In the genomic region with DNA sequence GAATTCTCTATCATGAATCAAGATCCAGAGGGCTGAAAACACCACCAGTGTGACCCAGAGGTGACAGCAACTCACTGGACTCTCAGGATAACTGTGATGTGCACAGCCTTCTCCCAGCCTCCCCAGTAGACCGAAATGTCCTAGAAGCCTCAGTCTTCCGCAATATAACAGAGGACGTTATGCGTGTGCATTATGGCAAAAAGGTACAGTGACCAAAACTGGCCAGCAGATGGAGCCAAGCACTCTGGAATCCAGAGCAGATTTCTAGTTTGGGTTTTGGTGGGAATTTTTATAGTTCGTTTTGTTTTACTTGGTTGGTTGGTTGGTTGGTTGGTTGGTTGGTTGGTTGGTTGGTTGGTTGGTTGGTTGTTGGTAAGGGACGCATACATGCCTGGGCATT, we compare ENCODE assay signal across 9 mouse cellular contexts. TPM values are rescaled to one million over a fixed set of nuclear protein-coding genes. Genes with fewer than 3 reads are reported as not detected.
DNase-seq lines count a peak whose midpoint lies in the region; ATAC-seq lines count a peak whose summit lies in the region.
"Had no signal": no experiment of that assay in that cellular context is flagged by ENCODE, and none has a peak within 500 bp of the region (broad histone marks: within the 10 kb centered on the region; RNA-seq: fewer than 3 reads in every experiment).

No protein-coding gene starts in this region.

- intact Hi-C loops in heart, postnatal 14 days (cut with DNase I) = loop anchor here (1.0 to 5.0 kb wide), 2 partner anchors 303 to 457 kb away; no protein-coding TSS in a partner anchor

- DNase-seq in heart, postnatal 14 days = peak; percentile 29 to 47
- DNase-seq in heart, adult 8-10 months (ENCODE audit: low spot score) = no peak
- DNase-seq in 416B (ENCODE audit: low read depth) (peak; percentile 59), ES-CJ7 (ENCODE audit: low read depth, low spot score) (peak; percentile 44)
- DNase-seq in cerebellum, postnatal 14 days = peak; percentile 73 to 82
- peak; percentile 38 for DNase-seq in layer of hippocampus, adult 9-11 months
- peak; percentile 50 for DNase-seq in mesoderm, embryonic 11.5 days (ENCODE audit: low read depth, low spot score)
- DNase-seq: liver, embryonic 13.5 days had no signal

- ATAC-seq in inflammation-experienced regulatory T-cells, adult 6 months = no peak

RNA-seq across cellular contexts. Expression of gene Fam114a2, which starts 43.3 kb away (rescaled TPM):
- 10 to 100 TPM; 41.5 to 42.8 TPM for total RNA-seq in heart, postnatal 14 days (2021)
- 10 to 100 TPM; 42.2 to 45.8 (median 44.2) TPM for total RNA-seq in heart, adult 8-10 months (2022)
- 100 to 1,000 TPM in 1 of 3 experiments, 10 to 100 TPM in 2; 67.8 to 107 (median 84.6) TPM for polyA plus RNA-seq in inflammation-experienced regulatory T-cells, adult 6 months (2017; shearing (Covaris generic))

RNA-seq across cellular contexts. Expression of gene Mfap3, which starts 43.3 kb away (rescaled TPM):
- 10 to 100 TPM; 17.6 to 18.7 TPM for total RNA-seq in heart, postnatal 14 days (2021)
- total RNA-seq in heart, adult 8-10 months (2022) = 10 to 100 TPM in 3 of 4 experiments, 1 to 10 TPM in 1; 9.7 to 13.1 (median 11.2) TPM
- 10 to 100 TPM; 32.1 to 45.2 (median 40.2) TPM for polyA plus RNA-seq in inflammation-experienced regulatory T-cells, adult 6 months (2017; shearing (Covaris generic))
